Mouse (Mus musculus) small intestine, adult 2 months (tissue): ENCODE results near the gene Mtx2.

Experiments used
- CTCF ChIP-seq: fragments of 200-500 bp; IDR thresholded peaks from 2 replicates; pipeline ENCODE4 v1.5.1; 2012; ENCODE audit warnings: low read depth, mild to moderate bottlenecking, control low read depth, inconsistent platforms, low read length, moderate library complexity, mixed read lengths; ENCODE audit not compliant: insufficient replicate concordance, insufficient read length; ENCODE audit errors: extremely low read depth
- POLR2A ChIP-seq: fragments of 200-500 bp; IDR thresholded peaks from 2 replicates; pipeline ENCODE4 v1.6.1; 2012; ENCODE audit warnings: low read depth, mild to moderate bottlenecking, control low read depth, inconsistent platforms, low read length, moderate library complexity

DNA sequence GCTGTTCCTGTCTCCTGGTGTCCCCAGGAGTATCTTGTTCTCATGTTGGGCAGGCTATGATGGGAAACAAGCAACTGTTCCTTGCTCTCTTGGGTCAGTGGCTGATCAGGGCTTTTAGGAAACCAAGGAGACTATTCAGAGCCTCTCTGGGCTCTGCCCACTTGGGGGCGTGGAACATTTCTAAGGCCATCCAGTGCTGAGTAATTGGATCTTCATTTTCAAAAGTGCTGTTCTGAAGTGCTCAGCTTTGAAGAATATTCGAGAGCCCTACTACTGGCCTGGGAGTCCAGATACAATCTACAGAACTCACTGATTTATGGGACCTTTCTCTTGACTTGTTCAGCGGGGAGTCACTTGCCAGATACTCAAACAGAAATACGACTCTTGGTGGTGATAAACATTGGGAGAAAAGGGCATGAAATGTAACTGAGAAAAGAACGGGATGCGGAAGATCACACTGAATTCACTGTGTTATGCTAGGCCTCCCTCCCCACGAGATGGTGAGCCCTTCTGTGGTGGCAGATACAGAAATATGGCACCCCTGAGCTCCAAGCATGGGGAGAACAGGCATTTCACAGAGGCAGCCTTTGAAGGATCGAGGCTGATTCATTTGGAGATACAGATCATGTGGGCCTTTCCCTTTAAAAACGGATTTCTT lies 92.4 kb downstream of the Mtx2 start:
- no peak for TF ChIP-seq CTCF
- TF ChIP-seq POLR2A = no peak
